Mouse (Mus musculus) MEL (cell line): ENCODE results near the gene Mlx. TPM values are rescaled to one million over a fixed set of nuclear protein-coding genes. Genes with fewer than 3 reads are reported as not detected.

ENCODE experiments used
- DNase-seq: peaks from one replicate; pipeline ENCODE4 v3.0.0; 2011; ENCODE audit warnings: low read depth, low spot score
- H3K27ac ChIP-seq: 2 replicates; pipeline ENCODE4 v1.5.1; 2012; ENCODE audit warnings: low read depth, mild to moderate bottlenecking, control low read depth, low read length, moderate library complexity; ENCODE audit not compliant: control insufficient read depth
- H3K27me3 ChIP-seq, 2 experiments: fragments of 150-350 bp in 1 of 2; sonication (generic) in 1 of 2; 2 replicates each; pipeline ENCODE4 v1.6.1; 2012; ENCODE audit warnings: low read length in 2 of 2, mild to moderate bottlenecking in 2 of 2, improper control_type of control experiment in 1 of 2, moderate library complexity in 1 of 2; ENCODE audit not compliant: insufficient read depth in 2 of 2, control insufficient read depth in 1 of 2
- H3K36me3 ChIP-seq, 2 experiments: 2 replicates each; pipeline ENCODE4 v1.6.1; 2012 to 2014; ENCODE audit warnings: low read length in 2 of 2, improper control_type of control experiment in 1 of 2, inconsistent platforms in 1 of 2, mild to moderate bottlenecking in 1 of 2; ENCODE audit not compliant: insufficient read depth in 2 of 2, control insufficient read depth in 1 of 2
- H3K4me1 ChIP-seq, 2 experiments: fragments of 150-350 bp in 1 of 2; sonication (generic) in 1 of 2; 2 replicates each; pipeline ENCODE4 v1.6.1; 2012; ENCODE audit warnings: low read length in 2 of 2, improper control_type of control experiment in 1 of 2, mild to moderate bottlenecking in 1 of 2; ENCODE audit not compliant: insufficient read depth in 2 of 2, control insufficient read depth in 1 of 2
- H3K4me3 ChIP-seq, 2 experiments: fragments of 150-350 bp in 1 of 2; sonication (generic) in 1 of 2; 2 replicates each; pipeline ENCODE4 v1.5.1; 2012; ENCODE audit warnings: low read depth in 2 of 2, low read length in 2 of 2, mild to moderate bottlenecking in 2 of 2, moderate library complexity in 2 of 2, control low read depth in 1 of 2, improper control_type of control experiment in 1 of 2; ENCODE audit not compliant: control insufficient read depth in 1 of 2, insufficient read depth in 1 of 2
- H3K79me2 ChIP-seq: 2 replicates; pipeline ENCODE4 v1.6.1; 2012; ENCODE audit warnings: mild to moderate bottlenecking, low read length, moderate library complexity; ENCODE audit not compliant: control insufficient read depth, poor library complexity, insufficient read depth
- H3K9ac ChIP-seq: 2 replicates; pipeline ENCODE4 v1.6.1; 2012; ENCODE audit warnings: low read depth, mild to moderate bottlenecking, control low read depth, low read length, moderate library complexity; ENCODE audit not compliant: control insufficient read depth, poor library complexity, severe bottlenecking
- H3K9me3 ChIP-seq: fragments of 150-350 bp; sonication (generic); replicated peaks from 2 replicates; pipeline ENCODE4 v1.6.1; 2012; ENCODE audit warnings: mild to moderate bottlenecking, low read length, improper control_type of control experiment, moderate library complexity; ENCODE audit not compliant: insufficient read depth
- CHD1 ChIP-seq: IDR thresholded peaks from 2 replicates; pipeline ENCODE4 v1.6.1; 2012; ENCODE audit warnings: low read depth, mild to moderate bottlenecking, inconsistent platforms, low read length, improper control_type of control experiment
- CHD2 ChIP-seq: IDR thresholded peaks from 2 replicates; pipeline ENCODE4 v1.6.1; 2011; ENCODE audit warnings: low read length, improper control_type of control experiment
- CTCF ChIP-seq, 3 experiments: IDR thresholded peaks in 2 of 3; conservative IDR thresholded peaks in 1 of 3; 2 replicates each; pipeline ENCODE4 v1.5.1; 2011 to 2012; ENCODE audit warnings: low read length in 3 of 3, low read depth in 2 of 3, mild to moderate bottlenecking in 2 of 3, improper control_type of control experiment in 1 of 3, inconsistent platforms in 1 of 3, mixed read lengths in 1 of 3, moderate library complexity in 1 of 3; ENCODE audit not compliant: control insufficient read depth in 1 of 3, insufficient read depth in 1 of 3, poor library complexity in 1 of 3, severe bottlenecking in 1 of 3
- ELF1 ChIP-seq: IDR thresholded peaks from 2 replicates; pipeline ENCODE4 v1.6.1; 2014; ENCODE audit warnings: low read depth, mild to moderate bottlenecking, inconsistent platforms, low read length, improper control_type of control experiment, moderate library complexity
- EP300 ChIP-seq, 2 experiments: IDR thresholded peaks; 2 replicates each; pipeline ENCODE4 v1.6.1; 2011; ENCODE audit warnings: improper control_type of control experiment in 2 of 2, low read length in 2 of 2, low read depth in 1 of 2, mild to moderate bottlenecking in 1 of 2
- ETS1 ChIP-seq: IDR thresholded peaks from 2 replicates; pipeline ENCODE4 v1.6.1; 2012; ENCODE audit warnings: low read depth, mild to moderate bottlenecking, inconsistent platforms, low read length, improper control_type of control experiment, moderate library complexity
- HCFC1 ChIP-seq: IDR thresholded peaks from 2 replicates; pipeline ENCODE4 v1.6.1; 2012; ENCODE audit warnings: low read depth, mild to moderate bottlenecking, inconsistent platforms, low read length, improper control_type of control experiment, moderate library complexity
- KAT2A ChIP-seq: conservative IDR thresholded peaks from 2 replicates; pipeline ENCODE4 v1.6.1; 2012; ENCODE audit warnings: low read depth, low read length, improper control_type of control experiment, inconsistent platforms
- MAX ChIP-seq: IDR thresholded peaks from 2 replicates; pipeline ENCODE4 v1.6.1; 2011; ENCODE audit warnings: low read length, improper control_type of control experiment
- MEF2A ChIP-seq: IDR thresholded peaks from 2 replicates; pipeline ENCODE4 v1.6.1; 2014; ENCODE audit warnings: low read depth, mild to moderate bottlenecking, inconsistent platforms, low read length, improper control_type of control experiment; ENCODE audit not compliant: poor library complexity, insufficient replicate concordance, severe bottlenecking; ENCODE audit errors: extremely low read depth
- MYB ChIP-seq: IDR thresholded peaks from 2 replicates; pipeline ENCODE4 v1.6.1; 2011; ENCODE audit warnings: mild to moderate bottlenecking, low read depth, low read length, improper control_type of control experiment
- POLR2A ChIP-seq, 2 experiments: IDR thresholded peaks; 2 replicates each; pipeline ENCODE4 v1.6.1; 2011 to 2012; ENCODE audit warnings: low read length in 2 of 2, mild to moderate bottlenecking in 2 of 2, control low read depth in 1 of 2, improper control_type of control experiment in 1 of 2, low read depth in 1 of 2, moderate library complexity in 1 of 2; ENCODE audit not compliant: control insufficient read depth in 1 of 2, insufficient read depth in 1 of 2, poor library complexity in 1 of 2
- POLR2AphosphoS2 ChIP-seq: IDR thresholded peaks from 2 replicates; pipeline ENCODE4 v1.6.1; 2011; ENCODE audit warnings: low read length, improper control_type of control experiment
- POLR2AphosphoS5 ChIP-seq: IDR thresholded peaks from 2 replicates; pipeline ENCODE4 v1.6.1; 2012; ENCODE audit warnings: low read depth, borderline replicate concordance, mild to moderate bottlenecking, inconsistent platforms, low read length, moderate library complexity, mixed read lengths
- RCOR1 ChIP-seq: IDR thresholded peaks from 2 replicates; pipeline ENCODE4 v1.6.1; 2012; ENCODE audit warnings: low read depth, mild to moderate bottlenecking, inconsistent platforms, low read length, improper control_type of control experiment
- SIN3A ChIP-seq: IDR thresholded peaks from 2 replicates; pipeline ENCODE4 v1.6.1; 2012; ENCODE audit warnings: low read length, improper control_type of control experiment, inconsistent platforms
- SMC3 ChIP-seq: IDR thresholded peaks from 2 replicates; pipeline ENCODE4 v1.6.1; 2011; ENCODE audit warnings: low read depth, low read length, improper control_type of control experiment
- TBP ChIP-seq: IDR thresholded peaks from 2 replicates; pipeline ENCODE4 v1.8.0; 2011; ENCODE audit warnings: low read depth, low read length, improper control_type of control experiment
- TCF12 ChIP-seq: IDR thresholded peaks from 2 replicates; pipeline ENCODE4 v1.6.1; 2014; ENCODE audit warnings: low read depth, mild to moderate bottlenecking, inconsistent platforms, low read length, improper control_type of control experiment, moderate library complexity
- USF1 ChIP-seq: IDR thresholded peaks from 2 replicates; pipeline ENCODE4 v1.6.1; 2014; ENCODE audit warnings: low read depth, mild to moderate bottlenecking, inconsistent platforms, low read length, improper control_type of control experiment, moderate library complexity
- ZKSCAN1 ChIP-seq: IDR thresholded peaks from 2 replicates; pipeline ENCODE4 v1.6.1; 2012; ENCODE audit warnings: low read depth, mild to moderate bottlenecking, inconsistent platforms, low read length, improper control_type of control experiment, moderate library complexity
- ZMIZ1 ChIP-seq: IDR thresholded peaks from 2 replicates; pipeline ENCODE4 v1.6.1; 2012; ENCODE audit warnings: low read depth, mild to moderate bottlenecking, inconsistent platforms, low read length, improper control_type of control experiment, moderate library complexity
- ZNF384 ChIP-seq: IDR thresholded peaks from 2 replicates; pipeline ENCODE4 v1.6.1; 2012; ENCODE audit warnings: low read depth, mild to moderate bottlenecking, inconsistent platforms, low read length, improper control_type of control experiment
- polyA plus RNA-seq, 2 experiments: library from polyadenylated mRNA; stranded (reverse) in 1 of 2; unstranded in 1 of 2; fragments of >175 nt in 1 of 2; fragments of >200 nt in 1 of 2; gene quantifications; 2 replicates each; pipeline versions ENCODE4 v1.2.1 to v1.2.4; 2012; ENCODE audit warnings: low replicate concordance in 2 of 2, low read depth in 1 of 2; ENCODE audit not compliant: insufficient read length in 2 of 2, insufficient read depth in 1 of 2, missing spikeins in 1 of 2
- total RNA-seq: library from RNA; depleted of rRNA; stranded (reverse); fragments of 300-350 nt; gene quantifications from 2 replicates; pipeline ENCODE4 v1.2.3, GENCODE M21; 2012

Mlx gene
- total and polyA plus RNA-seq, 3 experiments, result 57.5 to 75.9 TPM; not detected in 1

DNA sequence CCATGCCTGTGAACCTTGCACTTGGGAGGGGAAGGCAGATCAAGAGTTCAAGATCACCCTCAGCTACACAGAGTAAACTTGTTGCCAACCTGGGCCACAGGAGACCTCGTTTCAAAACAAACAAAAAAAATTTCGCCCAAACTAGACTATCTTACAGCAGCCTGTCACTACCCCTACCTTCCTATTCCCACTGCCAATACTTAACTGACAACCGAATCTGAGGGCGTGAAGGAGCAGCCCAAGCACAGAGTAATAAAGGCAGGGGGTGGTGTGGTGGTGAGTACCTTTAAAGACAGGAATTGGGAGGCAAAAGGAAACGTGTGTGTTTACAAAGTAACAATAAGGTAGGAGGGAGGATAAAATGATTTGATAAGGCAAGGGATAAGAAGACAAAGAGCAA is 23.6 kb downstream of the Mlx start:
- peaks cover 0 to 9% of the 10 kb centered on the region in 2 experiments; a peak in 2 of 4 replicates for H3K36me3 ChIP-seq

DNA sequence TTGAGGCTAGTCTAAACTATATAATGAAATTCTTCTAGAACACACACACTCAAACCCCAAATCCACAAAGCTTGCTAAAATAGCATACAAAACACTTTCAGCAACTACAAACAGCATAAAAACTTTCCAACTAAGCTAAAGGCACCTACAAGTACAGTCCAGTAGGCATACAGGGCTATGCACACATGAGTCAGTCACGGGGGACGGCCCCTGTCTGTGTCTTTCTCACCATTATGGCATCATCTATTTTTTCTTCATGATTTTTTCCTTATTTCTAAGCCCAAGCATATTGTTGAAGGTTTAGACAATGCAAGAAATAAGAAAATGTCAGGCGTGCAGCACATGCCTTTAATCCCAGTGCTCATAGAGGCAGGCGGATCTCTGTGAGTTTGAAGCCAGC is 24.1 kb downstream of the Mlx start:
- no peaks in the 10 kb centered on the region for H3K4me1 ChIP-seq
- H3K9ac ChIP-seq, result no peak overlapping the region
- peaks cover 22% of the 10 kb centered on the region for H3K79me2 ChIP-seq
- no peaks in the 10 kb centered on the region for H3K27me3 ChIP-seq
- H3K27ac ChIP-seq, result no peak overlapping the region
- H3K4me3 ChIP-seq, result no peak overlapping the region
- no peak for TF ChIP-seq KAT2A
- TF ChIP-seq CHD2, result no peak
- no peak for TF ChIP-seq USF1
- TF ChIP-seq TCF12, result no peak
- TF ChIP-seq POLR2A (IDR thresholded peaks at IDR 0.05; ENCODE audit: control insufficient read depth in 1 of 2, insufficient read depth in 1 of 2, low read depth in 1 of 2, low read length in 2 of 2, poor library complexity in 1 of 2), result no peak
- no peak for TF ChIP-seq EP300 (IDR thresholded peaks at IDR 0.05; ENCODE audit: low read depth in 1 of 2, low read length in 2 of 2)
- TF ChIP-seq POLR2AphosphoS2, result no peak
- TF ChIP-seq ZKSCAN1, result no peak
- TF ChIP-seq, all 39 proteins: peak for 0
- H3K9me3 ChIP-seq, result no peaks in the 10 kb centered on the region
- DNase-seq, result no peak
- H3K36me3 ChIP-seq, result peaks cover 0 to 4% of the 10 kb centered on the region in 2 experiments; a peak in 2 of 4 replicates

More for the DNA sequence above, 23.6 kb downstream of the Mlx start:
- no peak for TF ChIP-seq CTCF (IDR thresholded peaks at IDR 0.05 in 2 of 3, conservative IDR thresholded peaks at IDR 0.05 in 1 of 3; ENCODE audit: control insufficient read depth in 1 of 3, insufficient read depth in 1 of 3, low read depth in 2 of 3, low read length in 3 of 3, poor library complexity in 1 of 3, severe bottlenecking in 1 of 3)
- no peak for TF ChIP-seq HCFC1
- no peak for TF ChIP-seq RCOR1
- no peak for TF ChIP-seq MEF2A
- TF ChIP-seq TBP, result no peak
- TF ChIP-seq POLR2AphosphoS5, result no peak
- no peak for TF ChIP-seq ZNF384
- TF ChIP-seq MAX, result no peak
- TF ChIP-seq MYB, result no peak
- TF ChIP-seq ZMIZ1, result no peak
- no peak for TF ChIP-seq CHD1
- no peak for TF ChIP-seq ETS1
- no peak for TF ChIP-seq ELF1
- TF ChIP-seq SMC3, result no peak
- no peak for TF ChIP-seq SIN3A
- DNase-seq, result no peak
- H3K4me3 ChIP-seq, result no peak overlapping the region
- H3K9ac ChIP-seq, result no peak overlapping the region
- H3K79me2 ChIP-seq, result peaks cover 20% of the 10 kb centered on the region
- no peaks in the 10 kb centered on the region for H3K9me3 ChIP-seq
- no peak overlapping the region for H3K27ac ChIP-seq
- H3K4me1 ChIP-seq, result no peaks in the 10 kb centered on the region
- no peaks in the 10 kb centered on the region for H3K27me3 ChIP-seq
